Mouse (Mus musculus) neural tube, embryonic 15.5 days (tissue): ENCODE measurements at regions not wholly inside any gene's neighbourhood (a gene's known extent, or its start where the extent isn't known, plus 50 kb on each side); places are given as distances from the start of the nearest gene placed in this dataset.
A peak's percentile ranks its signal among the peaks of the same experiment; 100 is the strongest.
"Not testable (repeated sequence)": the region's sequence is repeated elsewhere in the genome, so short reads cannot be mapped to it uniquely, and the experiment has no call there.

Experiments
- ATAC-seq: fragments of 200-750 bp; cut with Nextera tagmentation; 2 replicates; pipeline ENCODE4 v1.8.0; 2017; ENCODE audit warnings: mild to moderate bottlenecking, moderate TSS enrichment, moderate library complexity; ENCODE audit not compliant: low FRiP score
- H3K27ac ChIP-seq: fragments of 300-500 bp; sonication (generic); replicated peaks from 2 replicates; pipeline ENCODE4 v1.5.1; 2015; ENCODE audit warnings: mild to moderate bottlenecking, inconsistent platforms
- H3K27me3 ChIP-seq: fragments of 300-500 bp; sonication (generic); replicated peaks from 2 replicates; pipeline ENCODE4 v1.6.1; 2015; ENCODE audit warnings: inconsistent platforms
- H3K36me3 ChIP-seq: fragments of 300-500 bp; sonication (generic); 2 replicates; pipeline ENCODE4 v1.6.1; 2015; ENCODE audit warnings: inconsistent platforms
- H3K4me1 ChIP-seq: fragments of 300-500 bp; sonication (generic); 2 replicates; pipeline ENCODE4 v1.6.1; 2015; ENCODE audit warnings: inconsistent platforms
- H3K4me2 ChIP-seq: fragments of 300-500 bp; sonication (generic); 2 replicates; pipeline ENCODE4 v1.6.1; 2015; ENCODE audit warnings: inconsistent platforms, mild to moderate bottlenecking, moderate library complexity
- H3K4me3 ChIP-seq: fragments of 300-500 bp; sonication (generic); replicated peaks from 2 replicates; pipeline ENCODE4 v1.5.1; 2015; ENCODE audit warnings: mild to moderate bottlenecking, inconsistent platforms
- H3K9ac ChIP-seq: fragments of 300-500 bp; sonication (generic); replicated peaks from 2 replicates; pipeline ENCODE4 v1.6.1; 2015; ENCODE audit warnings: mild to moderate bottlenecking, inconsistent platforms
- H3K9me3 ChIP-seq: fragments of 300-500 bp; sonication (generic); replicated peaks from 2 replicates; pipeline ENCODE4 v1.6.1; 2016; ENCODE audit warnings: inconsistent platforms
- whole genome bisulfite sequencing: fragments of 180-500 bp; shearing (Covaris S2); methylation state at CpG from one replicate; pipeline ENCODE4 v1.1.7; 2015; ENCODE audit warnings: mixed read lengths; 5-methylcytosine and 5-hydroxymethylcytosine counted together

DNA sequence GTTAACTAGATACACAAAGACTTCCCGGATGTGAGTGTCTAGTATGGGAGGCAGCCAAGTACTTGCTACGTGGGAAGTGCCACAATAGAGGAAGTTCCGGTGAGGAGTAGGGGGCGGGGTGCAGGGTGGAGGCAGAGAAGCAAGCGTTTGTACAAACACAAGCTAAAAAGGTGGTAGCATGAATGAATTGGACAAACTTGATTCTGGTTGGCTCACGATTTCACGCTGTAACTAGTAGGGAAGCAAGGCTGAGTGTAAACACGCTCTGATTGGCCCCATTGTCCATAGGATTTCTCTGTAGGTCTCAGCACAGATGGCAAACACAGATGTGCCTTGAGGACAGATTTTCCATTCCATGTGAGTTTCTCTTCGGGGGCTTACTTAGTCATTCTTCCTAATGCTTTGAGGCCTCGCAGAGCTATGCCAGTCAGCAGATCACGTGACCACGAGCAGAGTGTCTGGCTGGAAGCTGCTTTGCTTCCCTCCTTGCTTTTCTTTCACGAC, 76.6 kb upstream of the Ptgfr start:
- Histone ChIP-seq H3K4me1 (no peaks in the 10 kb centered on the region), H3K9me3 (no peaks in the 10 kb centered on the region), H3K4me3 (no peak overlapping the region), H3K27me3 (no peaks in the 10 kb centered on the region), H3K27ac (peak overlapping the region; percentile 1; the same call in 1 of the 2 replicates), H3K9ac (no peak overlapping the region), H3K36me3 (no peaks in the 10 kb centered on the region), H3K4me2 (peak overlapping the region; percentile 38)
- WGBS = 46% methylated on average over 13 of the region's 13 CpGs
- peak; percentile 83 for ATAC-seq

DNA sequence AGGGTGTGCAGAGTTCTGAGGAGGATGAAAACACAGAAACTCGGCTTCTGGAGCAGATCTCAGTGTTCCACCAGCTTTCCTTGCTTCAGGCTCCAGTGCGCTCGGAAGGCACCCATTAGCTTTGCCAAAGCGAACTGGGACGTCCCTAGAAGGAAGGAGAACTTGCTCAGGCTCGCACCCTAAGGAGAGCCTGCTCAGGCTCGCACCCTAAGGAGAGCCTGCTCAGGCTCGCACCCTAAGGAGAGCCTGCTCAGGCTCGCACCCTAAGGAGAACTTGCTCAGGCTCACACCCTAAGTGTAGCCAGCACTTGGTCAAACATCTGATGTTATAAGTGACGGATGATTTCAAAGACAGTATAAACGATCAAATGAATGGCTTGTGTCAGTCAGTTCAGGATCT, 74.9 kb upstream of the Ptgfr start:
- H3K4me2 ChIP-seq, H3K4me3 ChIP-seq, ATAC-seq, H3K9me3 ChIP-seq, H3K4me1 ChIP-seq, H3K36me3 ChIP-seq, H3K27ac ChIP-seq, H3K27me3 ChIP-seq, H3K9ac ChIP-seq: not testable (repeated sequence)
- WGBS = 87% methylated on average over 11 of the region's 11 CpGs

DNA sequence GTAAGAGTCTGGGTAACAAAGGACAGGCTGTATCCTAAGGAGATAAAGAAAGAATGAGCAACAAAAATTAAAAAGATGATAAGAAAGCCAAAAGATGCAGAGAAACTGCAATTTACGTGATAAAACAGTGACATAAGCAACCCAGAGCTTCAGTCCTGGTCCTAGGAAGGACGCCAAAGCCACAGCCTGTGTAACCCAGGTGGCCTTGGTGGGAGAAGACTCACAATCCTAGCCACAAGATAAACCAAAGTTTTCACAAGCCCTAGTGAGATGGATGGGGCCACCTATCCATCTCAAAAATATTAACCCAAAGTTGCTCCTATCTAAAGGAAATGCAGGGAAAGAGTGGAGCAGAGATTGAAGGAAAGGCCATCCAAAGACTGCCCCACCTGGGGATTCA, 73.4 kb upstream of the Ptgfr start:
- Histone ChIP-seq H3K27ac (no peak overlapping the region), H3K36me3 (no peaks in the 10 kb centered on the region), H3K27me3 (no peaks in the 10 kb centered on the region), H3K4me1 (no peaks in the 10 kb centered on the region), H3K9me3 (no peaks in the 10 kb centered on the region), H3K4me2 (no peak overlapping the region), H3K4me3 (no peak overlapping the region), H3K9ac (no peak overlapping the region)
- no peak for ATAC-seq
- WGBS = 86% methylated on average over 2 of the region's 2 CpGs

DNA sequence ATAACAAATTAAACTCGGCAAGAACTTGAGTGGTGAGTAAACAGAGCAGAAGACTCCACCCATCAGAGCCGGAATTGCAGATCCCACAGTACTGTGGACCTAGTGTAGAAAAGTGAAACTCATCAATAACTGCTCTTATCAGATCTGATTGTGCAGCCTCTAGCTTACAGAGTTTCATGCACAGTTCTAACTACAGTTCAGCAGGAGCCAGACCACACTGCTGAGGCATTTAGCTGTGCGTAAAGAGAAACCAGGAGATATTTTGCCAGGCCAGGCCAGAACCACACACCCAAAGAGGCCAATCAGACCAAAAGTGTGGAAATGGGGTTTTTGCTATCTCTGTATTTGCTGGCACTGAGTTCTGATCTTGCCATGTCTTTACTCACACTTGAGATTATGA, 71.9 kb upstream of the Ptgfr start:
- Histone ChIP-seq H3K27ac (no peak overlapping the region), H3K9ac (no peak overlapping the region), H3K27me3 (no peaks in the 10 kb centered on the region), H3K36me3 (no peaks in the 10 kb centered on the region), H3K4me2 (no peak overlapping the region), H3K4me1 (no peaks in the 10 kb centered on the region), H3K9me3 (no peaks in the 10 kb centered on the region), H3K4me3 (no peak overlapping the region)
- ATAC-seq = no peak
- 92% methylated on average over 3 of the region's 3 CpGs for WGBS

DNA sequence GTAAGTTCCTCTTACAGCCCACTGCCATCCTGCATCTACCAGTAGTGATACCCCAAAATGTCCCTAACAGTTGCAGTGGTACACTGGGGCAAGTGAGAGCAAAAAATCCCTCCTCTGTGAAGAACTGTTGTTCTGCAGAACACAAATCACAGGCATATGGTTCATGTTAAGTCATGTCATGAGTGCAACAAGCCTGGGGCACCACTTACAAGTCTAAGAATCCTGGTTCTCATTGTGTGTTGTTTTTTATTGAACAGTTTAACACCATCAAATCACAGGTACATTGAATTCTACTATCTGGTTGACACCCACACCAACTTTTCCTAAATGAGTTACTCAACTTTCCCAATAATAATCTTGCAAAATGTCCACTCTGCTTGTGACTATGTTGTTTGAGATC, 71.5 kb upstream of the Ptgfr start:
- Histone ChIP-seq H3K27me3 (no peaks in the 10 kb centered on the region), H3K4me1 (no peaks in the 10 kb centered on the region), H3K9ac (no peak overlapping the region), H3K9me3 (no peaks in the 10 kb centered on the region), H3K4me2 (no peak overlapping the region), H3K4me3 (no peak overlapping the region), H3K27ac (no peak overlapping the region), H3K36me3 (no peaks in the 10 kb centered on the region)
- no peak for ATAC-seq

DNA sequence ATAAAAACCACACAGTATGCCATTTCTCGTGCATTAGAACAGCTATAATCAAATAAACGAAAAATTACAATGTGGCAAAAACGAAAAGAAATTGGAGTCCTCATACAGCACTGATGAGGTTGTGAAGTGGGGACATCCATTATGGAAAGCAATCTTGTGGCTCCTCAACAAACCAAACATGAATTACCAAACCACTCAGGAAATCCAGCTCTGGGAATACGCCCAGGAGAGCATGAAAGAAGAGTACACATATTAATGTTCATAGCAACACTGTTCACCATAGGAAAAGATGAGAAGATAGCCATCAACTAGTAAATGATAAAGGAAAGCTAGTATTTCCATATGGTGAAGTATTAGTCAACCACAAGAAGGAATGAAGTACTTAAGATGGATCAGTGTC, 68.3 kb upstream of the Ptgfr start:
- Histone ChIP-seq H3K27me3 (no peaks in the 10 kb centered on the region), H3K4me3 (no peak overlapping the region), H3K9me3 (no peaks in the 10 kb centered on the region), H3K9ac (no peak overlapping the region), H3K4me2 (no peak overlapping the region), H3K4me1 (no peaks in the 10 kb centered on the region), H3K27ac (no peak overlapping the region), H3K36me3 (no peaks in the 10 kb centered on the region)
- 92% methylated on average over 4 of the region's 4 CpGs for WGBS
- ATAC-seq = no peak

DNA sequence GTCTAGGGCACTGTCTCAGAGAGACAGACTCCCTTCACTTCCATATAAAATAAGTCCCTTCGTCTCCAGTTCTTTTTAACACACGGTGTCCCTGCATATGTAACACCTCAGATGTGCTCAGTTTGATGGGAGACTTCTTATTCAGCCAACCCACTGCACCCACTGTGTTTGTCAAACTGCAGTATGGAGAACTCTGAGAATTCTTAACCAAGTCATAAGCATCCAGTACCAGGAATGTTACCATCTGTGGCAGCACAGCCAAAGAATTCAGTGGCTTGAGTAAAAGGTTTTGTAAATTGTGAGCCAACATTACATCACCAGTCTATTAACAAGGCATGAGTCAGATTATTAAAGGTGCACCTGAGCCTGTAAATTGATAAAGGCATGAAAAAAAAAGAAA, 65.7 kb upstream of the Ptgfr start:
- H3K27ac ChIP-seq = no peak overlapping the region
- H3K9ac ChIP-seq = no peak overlapping the region
- H3K27me3 ChIP-seq = no peaks in the 10 kb centered on the region
- no peaks in the 10 kb centered on the region for H3K9me3 ChIP-seq
- 94% methylated on average over 2 of the region's 2 CpGs for WGBS
- no peaks in the 10 kb centered on the region for H3K36me3 ChIP-seq
- H3K4me1 ChIP-seq = no peaks in the 10 kb centered on the region
- no peak overlapping the region for H3K4me2 ChIP-seq
- no peak for ATAC-seq
- no peak overlapping the region for H3K4me3 ChIP-seq

DNA sequence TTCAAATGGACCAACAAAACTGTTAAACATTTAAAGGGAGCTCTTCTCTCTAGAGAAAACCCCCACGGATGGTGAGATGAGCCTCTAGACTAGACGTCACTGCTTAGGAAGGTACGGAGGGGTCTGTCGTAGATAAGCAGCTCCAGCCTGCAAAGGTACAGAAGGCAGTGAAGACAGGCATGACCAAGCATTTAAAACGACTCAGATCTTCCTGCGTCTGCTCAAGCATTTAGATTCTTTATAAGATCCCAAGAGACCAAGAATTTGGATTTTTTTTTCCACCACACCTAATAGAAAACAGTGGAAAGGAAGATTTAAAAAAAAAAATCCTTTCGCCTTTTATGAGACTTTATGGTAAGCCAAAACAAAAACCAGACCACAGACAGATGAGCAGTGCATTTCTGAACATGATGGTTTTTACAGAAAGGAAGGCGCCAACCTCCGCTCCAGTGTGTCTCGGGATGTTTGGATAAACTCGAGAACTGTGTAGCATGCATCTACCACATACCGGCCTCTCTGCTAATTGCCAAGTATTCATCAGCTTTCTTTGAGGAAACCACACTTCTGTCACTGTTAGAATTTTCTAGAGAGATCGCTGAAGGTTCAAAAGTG, 64.9 kb upstream of the Ptgfr start:
- Histone ChIP-seq H3K27me3 (no peaks in the 10 kb centered on the region), H3K4me1 (no peaks in the 10 kb centered on the region), H3K36me3 (no peaks in the 10 kb centered on the region), H3K9me3 (no peaks in the 10 kb centered on the region), H3K9ac (no peak overlapping the region), H3K4me2 (no peak overlapping the region), H3K4me3 (no peak overlapping the region), H3K27ac (no peak overlapping the region)
- 81% methylated on average over 13 of the region's 13 CpGs for WGBS
- no peak for ATAC-seq

DNA sequence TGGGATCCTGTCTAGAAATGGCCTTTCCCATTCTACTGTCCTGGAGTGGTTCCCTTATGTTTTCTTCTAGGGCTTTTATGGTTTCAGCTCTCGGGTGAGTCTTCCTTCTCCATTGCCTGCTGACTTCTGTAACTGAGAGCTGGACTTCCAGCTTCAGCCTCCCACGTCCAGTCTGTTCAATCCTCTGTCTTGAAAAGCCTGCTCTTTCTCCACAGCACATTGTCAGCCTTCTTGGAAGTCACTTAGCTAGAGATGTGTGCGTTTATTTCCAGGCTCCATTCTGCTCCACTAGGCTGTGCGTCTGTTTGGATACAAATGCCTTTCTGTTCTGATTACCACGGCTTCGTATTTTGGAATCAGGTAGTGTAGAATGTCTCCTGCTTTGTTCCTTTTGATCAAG, 62.2 kb upstream of the Ptgfr start:
- Histone ChIP-seq H3K4me3 (no peak overlapping the region), H3K27ac (no peak overlapping the region), H3K4me2 (no peak overlapping the region), H3K27me3 (no peaks in the 10 kb centered on the region), H3K36me3 (no peaks in the 10 kb centered on the region), H3K9me3 (no peaks in the 10 kb centered on the region), H3K4me1 (no peaks in the 10 kb centered on the region), H3K9ac (no peak overlapping the region)
- 83% methylated on average over 6 of the region's 6 CpGs for WGBS
- ATAC-seq = no peak

DNA sequence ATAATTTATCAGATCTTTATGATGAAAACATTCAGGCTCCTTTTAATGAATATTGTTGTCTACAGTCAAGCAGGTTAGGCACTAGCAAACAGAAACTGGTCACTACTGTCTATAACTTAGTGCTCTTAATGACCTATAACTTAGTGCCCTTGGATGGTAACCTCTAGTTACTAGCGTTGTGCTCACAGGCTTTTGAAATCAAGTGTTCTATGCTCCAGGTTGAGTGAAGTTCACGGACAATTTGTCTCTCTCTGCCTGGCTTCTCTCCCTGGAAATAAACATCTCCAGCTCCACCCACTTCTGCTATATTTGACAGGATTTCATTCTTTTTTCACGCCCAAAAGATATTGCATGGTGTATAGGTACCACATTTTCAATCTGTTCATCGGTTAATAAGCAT, 61.7 kb upstream of the Ptgfr start:
- no peaks in the 10 kb centered on the region for H3K36me3 ChIP-seq
- no peaks in the 10 kb centered on the region for H3K4me1 ChIP-seq
- no peak overlapping the region for H3K9ac ChIP-seq
- H3K4me2 ChIP-seq = no peak overlapping the region
- H3K27ac ChIP-seq = no peak overlapping the region
- ATAC-seq = no peak
- H3K4me3 ChIP-seq = no peak overlapping the region
- H3K27me3 ChIP-seq = no peaks in the 10 kb centered on the region
- 91% methylated on average over 4 of the region's 4 CpGs for WGBS
- no peaks in the 10 kb centered on the region for H3K9me3 ChIP-seq

DNA sequence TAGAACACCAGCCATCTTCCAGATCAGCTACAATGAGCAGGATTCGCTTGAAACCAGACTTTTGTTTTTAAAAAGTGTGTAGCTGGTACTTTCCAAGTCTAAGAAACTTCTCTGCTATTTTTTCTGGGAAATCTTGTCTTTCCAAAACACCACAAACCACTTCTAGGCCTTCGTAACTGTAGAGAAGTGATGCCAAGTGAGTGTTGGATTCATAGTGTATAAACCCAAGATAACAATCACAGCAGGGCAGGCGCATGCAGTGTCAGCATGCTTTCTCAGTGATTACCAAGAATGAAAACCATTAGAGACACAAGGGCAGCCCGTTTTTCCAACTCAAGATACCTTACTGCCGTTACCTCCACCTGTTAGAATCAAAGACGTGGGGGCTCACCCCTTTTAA, 58.9 kb upstream of the Ptgfr start:
- Histone ChIP-seq H3K27me3 (no peaks in the 10 kb centered on the region), H3K4me3 (no peak overlapping the region), H3K9me3 (no peaks in the 10 kb centered on the region), H3K36me3 (no peaks in the 10 kb centered on the region), H3K9ac (no peak overlapping the region), H3K27ac (no peak overlapping the region), H3K4me2 (no peak overlapping the region), H3K4me1 (peaks cover 7% of the 10 kb centered on the region)
- no peak for ATAC-seq
- 86% methylated on average over 6 of the region's 6 CpGs for WGBS

DNA sequence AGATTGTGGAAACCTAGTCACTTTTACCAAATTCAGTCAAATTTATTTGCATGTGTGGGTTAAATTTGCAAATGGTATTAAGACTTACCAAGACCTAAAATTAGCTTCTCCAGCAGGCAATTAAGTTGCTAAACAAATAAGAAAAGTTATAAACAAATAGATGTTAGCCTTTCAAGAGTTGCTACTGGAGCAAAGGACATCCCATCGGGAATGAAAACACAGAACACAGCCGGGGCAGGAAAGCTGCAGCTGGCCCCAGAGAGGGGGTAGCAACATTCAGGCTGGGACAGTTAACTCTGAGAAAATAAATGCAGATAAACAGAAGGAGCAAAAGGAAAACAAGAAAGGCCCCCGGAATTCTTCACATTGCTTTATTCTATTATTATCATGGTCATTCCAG, 57.3 kb upstream of the Ptgfr start:
- Histone ChIP-seq H3K4me2 (no peak overlapping the region), H3K9me3 (no peaks in the 10 kb centered on the region), H3K9ac (no peak overlapping the region), H3K27ac (no peak overlapping the region), H3K27me3 (no peaks in the 10 kb centered on the region), H3K4me1 (peaks cover 7% of the 10 kb centered on the region), H3K4me3 (no peak overlapping the region), H3K36me3 (no peaks in the 10 kb centered on the region)
- 74% methylated on average over 3 of the region's 3 CpGs for WGBS
- ATAC-seq = no peak
